Mouse (Mus musculus): ENCODE measurements around the gene Inhbc. TPM values are rescaled to one million over a fixed set of nuclear protein-coding genes. Genes with fewer than 3 reads are reported as not detected.

Inhbc gene
- polyA plus RNA-seq, 2 experiments: 1.5 to 2.1 TPM

GRCm38 (mm10) chr10:127324495-127324894, 45.7 kb downstream of the Inhbc start:
- 6% methylated on average over 7 of the region's 7 CpGs for WGBS (ENCODE audit: insufficient replicate concordance)
- H3K9me3 ChIP-seq (ENCODE audit: control insufficient read depth, low read length): no peaks in the 10 kb centered on the region
- no peak overlapping the region for H3K27ac ChIP-seq
- peak overlapping the region in 1 of 2 experiments; percentile 34; a peak in 1 of 4 replicates for H3K4me3 ChIP-seq (ENCODE audit: insufficient read depth in 1 of 2, low read depth in 2 of 2, low read length in 2 of 2)
- H3K4me2 ChIP-seq (ENCODE audit: low read depth): peak overlapping the region; percentile 51
- TF ChIP-seq EP300 (IDR thresholded peaks at IDR 0.05; ENCODE audit: low read depth) (no peak), CTCF (IDR thresholded peaks at IDR 0.05; ENCODE audit: low read depth) (peak; percentile 58)
- H3K27me3 ChIP-seq (ENCODE audit: control insufficient read depth, insufficient read depth, low read length): peaks cover 11% of the 10 kb centered on the region; the same call in 1 of the 2 replicates
- no peaks in the 10 kb centered on the region for H3K36me3 ChIP-seq (replicated peaks; ENCODE audit: control insufficient read depth, insufficient read depth, low read depth)
- ATAC-seq (ENCODE audit: insufficient read depth) (peak; percentile 52; the same call in 1 of the 2 replicates), DNase-seq (ENCODE audit: low read depth in 3 of 3, low spot score in 3 of 3) (peak; percentile 62 to 68 (median 67))
- no peak overlapping the region for H3K9ac ChIP-seq (replicated peaks)
- peaks cover 11 to 14% of the 10 kb centered on the region in 2 experiments for H3K4me1 ChIP-seq (replicated peaks; ENCODE audit: control insufficient read depth in 2 of 2, insufficient read depth in 2 of 2, low read length in 1 of 2)

- Histone ChIP-seq H3K9ac (replicated peaks) (no peak overlapping the region), H3K36me3 (replicated peaks; ENCODE audit: control insufficient read depth, insufficient read depth, low read depth) (no peaks in the 10 kb centered on the region), H3K4me2 (ENCODE audit: low read depth) (peak overlapping the region; percentile 44), H3K27me3 (ENCODE audit: control insufficient read depth, insufficient read depth, low read length) (peaks cover 11% of the 10 kb centered on the region; the same call in 1 of the 2 replicates), H3K4me3 (ENCODE audit: insufficient read depth in 1 of 2, low read depth in 2 of 2, low read length in 2 of 2) (peak overlapping the region; percentile 14 to 34; a peak in 3 of 4 replicates), H3K9me3 (ENCODE audit: control insufficient read depth, low read length) (no peaks in the 10 kb centered on the region), H3K27ac (no peak overlapping the region), H3K4me1 (replicated peaks; ENCODE audit: control insufficient read depth in 2 of 2, insufficient read depth in 2 of 2, low read length in 1 of 2) (peaks cover 11 to 14% of the 10 kb centered on the region in 2 experiments)
- TF ChIP-seq EP300 (IDR thresholded peaks at IDR 0.05; ENCODE audit: low read depth) (no peak), CTCF (IDR thresholded peaks at IDR 0.05; ENCODE audit: low read depth) (no peak)
- 16% methylated on average over 17 of the region's 17 CpGs for WGBS (ENCODE audit: insufficient replicate concordance)
- DNase-seq (ENCODE audit: low read depth in 3 of 3, low spot score in 3 of 3) (no peak), ATAC-seq (ENCODE audit: insufficient read depth) (no peak)
Observed at GRCm38 (mm10) chr10:127323131-127323855, 46.9 kb downstream of the Inhbc start.

- ATAC-seq (ENCODE audit: insufficient read depth) (no peak), DNase-seq (ENCODE audit: low read depth in 3 of 3, low spot score in 3 of 3) (no peak)
- H3K36me3 ChIP-seq (replicated peaks; ENCODE audit: control insufficient read depth, insufficient read depth, low read depth): no peaks in the 10 kb centered on the region
- 59% methylated on average over 4 of the region's 4 CpGs for WGBS (ENCODE audit: insufficient replicate concordance)
- peaks cover 11% of the 10 kb centered on the region; the same call in 1 of the 2 replicates for H3K27me3 ChIP-seq (ENCODE audit: control insufficient read depth, insufficient read depth, low read length)
- H3K9ac ChIP-seq (replicated peaks): no peak overlapping the region
- H3K27ac ChIP-seq: no peak overlapping the region
- 0 out of 4 replicates have a peak overlapping the region, but pooled peaks of 1 of the 2 experiments have one; percentile 4 for H3K4me3 ChIP-seq (ENCODE audit: insufficient read depth in 1 of 2, low read depth in 2 of 2, low read length in 2 of 2)
- no peaks in the 10 kb centered on the region for H3K9me3 ChIP-seq (ENCODE audit: control insufficient read depth, low read length)
- TF ChIP-seq EP300 (IDR thresholded peaks at IDR 0.05; ENCODE audit: low read depth): no peak
- TF ChIP-seq CTCF (IDR thresholded peaks at IDR 0.05; ENCODE audit: low read depth): no peak
- H3K4me1 ChIP-seq (replicated peaks; ENCODE audit: control insufficient read depth in 2 of 2, insufficient read depth in 2 of 2, low read length in 1 of 2): peaks cover 11 to 20% of the 10 kb centered on the region in 2 experiments
- H3K4me2 ChIP-seq (ENCODE audit: low read depth): peak overlapping the region; percentile 44
Observed at GRCm38 (mm10) chr10:127322669-127323068, 47.6 kb downstream of the Inhbc start.

- Histone ChIP-seq H3K4me1 (replicated peaks; ENCODE audit: control insufficient read depth in 2 of 2, insufficient read depth in 2 of 2, low read length in 1 of 2) (peaks cover 11 to 25% of the 10 kb centered on the region in 2 experiments), H3K9me3 (ENCODE audit: control insufficient read depth, low read length) (no peaks in the 10 kb centered on the region), H3K27me3 (ENCODE audit: control insufficient read depth, insufficient read depth, low read length) (peaks cover 11% of the 10 kb centered on the region; the same call in 1 of the 2 replicates), H3K4me2 (ENCODE audit: low read depth) (no peak overlapping the region), H3K9ac (replicated peaks) (no peak overlapping the region), H3K4me3 (ENCODE audit: insufficient read depth in 1 of 2, low read depth in 2 of 2, low read length in 2 of 2) (no peak overlapping the region), H3K27ac (no peak overlapping the region), H3K36me3 (replicated peaks; ENCODE audit: control insufficient read depth, insufficient read depth, low read depth) (no peaks in the 10 kb centered on the region)
- TF ChIP-seq CTCF (IDR thresholded peaks at IDR 0.05; ENCODE audit: low read depth) (no peak), EP300 (IDR thresholded peaks at IDR 0.05; ENCODE audit: low read depth) (no peak)
- WGBS (ENCODE audit: insufficient replicate concordance): 71% methylated on average over 13 of the region's 13 CpGs
- ATAC-seq (ENCODE audit: insufficient read depth): no peak
- DNase-seq (ENCODE audit: low read depth in 3 of 3, low spot score in 3 of 3): no peak
Observed at GRCm38 (mm10) chr10:127322178-127322577, 48.1 kb downstream of the Inhbc start.

GRCm38 (mm10) chr10:127321621-127322020, 48.6 kb downstream of the Inhbc start, which contains the start of gene Arhgap9:
TSS of gene Arhgap9 (plus strand) at chr10:127321964.
- Histone ChIP-seq H3K4me1 (replicated peaks; ENCODE audit: control insufficient read depth in 2 of 2, insufficient read depth in 2 of 2, low read length in 1 of 2) (peaks cover 11 to 27% of the 10 kb centered on the region in 2 experiments), H3K9me3 (ENCODE audit: control insufficient read depth, low read length) (no peaks in the 10 kb centered on the region), H3K4me3 (ENCODE audit: insufficient read depth in 1 of 2, low read depth in 2 of 2, low read length in 2 of 2) (no peak within 1 kb of the TSS), H3K27me3 (ENCODE audit: control insufficient read depth, insufficient read depth, low read length) (peaks cover 9% of the 10 kb centered on the region; the same call in 1 of the 2 replicates), H3K27ac (no peak within 1 kb of the TSS), H3K4me2 (ENCODE audit: low read depth) (peak within 1 kb of the TSS; percentile 44), H3K9ac (replicated peaks) (no peak within 1 kb of the TSS), H3K36me3 (replicated peaks; ENCODE audit: control insufficient read depth, insufficient read depth, low read depth) (no peaks in the 10 kb centered on the region)
- no peak for TF ChIP-seq EP300 (IDR thresholded peaks at IDR 0.05; ENCODE audit: low read depth)
- no peak for TF ChIP-seq CTCF (IDR thresholded peaks at IDR 0.05; ENCODE audit: low read depth)
- DNase-seq (ENCODE audit: low read depth in 3 of 3, low spot score in 3 of 3) (no peak), ATAC-seq (ENCODE audit: insufficient read depth) (no peak)
- 51% methylated on average over 3 of the region's 3 CpGs for WGBS (ENCODE audit: insufficient replicate concordance)
